Comparison of ENCODE assay signal across 20 mouse cellular contexts in the genomic region with DNA sequence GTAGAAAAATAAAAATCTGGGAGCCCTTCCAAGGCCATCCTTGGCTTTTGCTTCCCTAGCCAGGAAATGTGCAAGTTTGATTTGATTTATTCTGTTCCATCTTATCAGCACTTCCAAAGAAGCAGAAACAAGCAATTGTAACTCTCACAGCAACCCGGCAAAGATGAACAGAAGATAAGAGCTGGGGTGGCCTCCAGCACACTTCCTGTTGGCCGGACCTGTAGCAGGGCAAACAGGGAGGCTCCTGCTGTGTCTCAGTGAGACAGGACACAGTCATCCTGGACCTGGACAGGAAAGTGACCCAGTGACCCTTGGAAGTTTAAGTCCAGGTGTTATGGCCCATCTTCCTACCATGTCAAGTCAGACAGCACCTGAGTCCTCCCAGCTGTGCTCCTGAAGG. TPM values are rescaled to one million over a fixed set of nuclear protein-coding genes. Genes with fewer than 3 reads are reported as not detected.
DNase-seq lines count a peak whose midpoint lies in the region; ATAC-seq and TF ChIP-seq lines count a peak whose summit lies in the region.
"Had no signal": no experiment of that assay in that cellular context is flagged by ENCODE, and none has a peak within 500 bp of the region (broad histone marks: within the 10 kb centered on the region; RNA-seq: fewer than 3 reads in every experiment).

No protein-coding gene starts in this region.

- no peak overlapping the region for H3K4me3 ChIP-seq in lung, embryonic 16.5 days (ENCODE audit: low read length)
- H3K4me3 ChIP-seq in forebrain, embryonic 12.5 days (replicated peaks): no peak overlapping the region
- no peak overlapping the region for H3K4me3 ChIP-seq in midbrain, postnatal 0 days (ENCODE audit: low read depth, low read length)
- H3K4me3 ChIP-seq: hindbrain, embryonic 12.5 days; limb, embryonic 10.5 days; megakaryocyte, embryonic 14.5 days; neural tube, embryonic 13.5 days had no signal

- no peak for TF ChIP-seq CTCF in midbrain, postnatal 0 days (IDR thresholded peaks at IDR 0.05)

- H3K9me3 ChIP-seq in lung, embryonic 16.5 days (ENCODE audit: control insufficient read depth, low read length): no peaks in the 10 kb centered on the region
- H3K9me3 ChIP-seq in forebrain, embryonic 12.5 days: no peaks in the 10 kb centered on the region
- no peaks in the 10 kb centered on the region for H3K9me3 ChIP-seq in midbrain, postnatal 0 days (ENCODE audit: low read length)
- H3K9me3 ChIP-seq: hindbrain, embryonic 12.5 days; limb, embryonic 10.5 days; megakaryocyte, embryonic 14.5 days; neural tube, embryonic 13.5 days had no signal

- H3K36me3 ChIP-seq in lung, embryonic 16.5 days (ENCODE audit: control insufficient read depth, insufficient read depth, low read length): no peaks in the 10 kb centered on the region
- H3K36me3 ChIP-seq in forebrain, embryonic 12.5 days (replicated peaks): no peaks in the 10 kb centered on the region
- no peaks in the 10 kb centered on the region for H3K36me3 ChIP-seq in midbrain, postnatal 0 days (ENCODE audit: insufficient read depth, low read length)
- H3K36me3 ChIP-seq: hindbrain, embryonic 12.5 days; limb, embryonic 10.5 days; neural tube, embryonic 13.5 days had no signal

- DNase-seq in adrenal gland, adult (ENCODE audit: inconsistent age in 2 of 2, low spot score in 1 of 2): peak; percentile 57 to 78
- DNase-seq in adrenal gland, postnatal 4 days (ENCODE audit: low spot score in 2 of 2): no peak
- DNase-seq in urinary bladder, postnatal 14 days (ENCODE audit: low spot score): peak; percentile 29
- DNase-seq in urinary bladder, postnatal 4 days (ENCODE audit: low spot score in 2 of 2): no peak
- DNase-seq in cerebellum, adult 8-10 months: no peak
- DNase-seq in midbrain, postnatal 0 days (ENCODE audit: low spot score): no peak
- DNase-seq: cerebellum, adult 9-10 months; embryo, embryonic 11 days; retina, postnatal 1 day; thymus, adult 18-20 months had no signal

- 0 out of 2 replicates have a peak, but pooled peaks have one; percentile 39 for ATAC-seq in lung, embryonic 16.5 days (ENCODE audit: low read depth)
- no peak for ATAC-seq in forebrain, embryonic 12.5 days (ENCODE audit: low FRiP score)
- no peak for ATAC-seq in midbrain, postnatal 0 days (ENCODE audit: low FRiP score)
- ATAC-seq: forebrain, embryonic 14.5 days; intestine, postnatal 0 days had no signal

- no peak overlapping the region for H3K9ac ChIP-seq in lung, embryonic 16.5 days (ENCODE audit: low read length)
- H3K9ac ChIP-seq in forebrain, embryonic 12.5 days: no peak overlapping the region
- no peak overlapping the region for H3K9ac ChIP-seq in midbrain, postnatal 0 days (replicated peaks; ENCODE audit: low read length, poor library complexity, severe bottlenecking)
- H3K9ac ChIP-seq: hindbrain, embryonic 12.5 days; liver, embryonic 14.5 days; neural tube, embryonic 13.5 days had no signal

- 13% methylated on average over 2 of the region's 2 CpGs for WGBS in lung, embryonic 16.5 days
- 70% methylated on average over 2 of the region's 2 CpGs for WGBS in forebrain, embryonic 12.5 days
- 67% methylated on average over 2 of the region's 2 CpGs for WGBS in midbrain, postnatal 0 days

- no peak overlapping the region for H3K27ac ChIP-seq in lung, embryonic 16.5 days (ENCODE audit: low read length)
- no peak overlapping the region for H3K27ac ChIP-seq in forebrain, embryonic 12.5 days
- no peak overlapping the region for H3K27ac ChIP-seq in midbrain, postnatal 0 days (ENCODE audit: low read depth, low read length)
- H3K27ac ChIP-seq: hindbrain, embryonic 12.5 days; limb, embryonic 10.5 days; liver, embryonic 14.5 days; neural tube, embryonic 13.5 days had no signal

- peaks cover 19% of the 10 kb centered on the region for H3K4me1 ChIP-seq in lung, embryonic 16.5 days (replicated peaks; ENCODE audit: control insufficient read depth, insufficient read depth, low read length)
- H3K4me1 ChIP-seq in forebrain, embryonic 12.5 days: no peaks in the 10 kb centered on the region
- H3K4me1 ChIP-seq in midbrain, postnatal 0 days (ENCODE audit: insufficient read depth, low read length): no peaks in the 10 kb centered on the region
- H3K4me1 ChIP-seq: hindbrain, embryonic 12.5 days; limb, embryonic 10.5 days; neural tube, embryonic 13.5 days had no signal

- H3K4me2 ChIP-seq in lung, embryonic 16.5 days (ENCODE audit: low read depth, low read length): no peak overlapping the region
- H3K4me2 ChIP-seq in forebrain, embryonic 12.5 days: no peak overlapping the region
- no peak overlapping the region for H3K4me2 ChIP-seq in midbrain, postnatal 0 days (ENCODE audit: low read depth, low read length, poor library complexity, severe bottlenecking)
- H3K4me2 ChIP-seq: hindbrain, embryonic 12.5 days; neural tube, embryonic 13.5 days had no signal

- no peaks in the 10 kb centered on the region for H3K27me3 ChIP-seq in lung, embryonic 16.5 days (ENCODE audit: control insufficient read depth, insufficient read depth, low read depth, low read length)
- peaks cover 4% of the 10 kb centered on the region; the same call in 1 of the 2 replicates for H3K27me3 ChIP-seq in forebrain, embryonic 12.5 days
- no peaks in the 10 kb centered on the region for H3K27me3 ChIP-seq in midbrain, postnatal 0 days (ENCODE audit: insufficient read depth, low read length)
- H3K27me3 ChIP-seq: hindbrain, embryonic 12.5 days; neural tube, embryonic 13.5 days had no signal

RNA-seq across cellular contexts. Expression of a gene that starts 58.6 kb away (rescaled TPM):
- 10 to 100 TPM; 66.2 to 68.0 TPM for total RNA-seq in adrenal gland, postnatal 4 days (2021)
- 130 and 134 TPM in 2 replicates for polyA plus RNA-seq in lung, embryonic 16.5 days (2015; fragmentation: Nextera tagmentation; extraction: Ambion mirVana)
- 24.4 and 24.7 TPM in 2 replicates for polyA plus RNA-seq in forebrain, embryonic 12.5 days (2016; fragmentation: Nextera tagmentation; extraction: Ambion mirVana)
- 139 and 181 TPM in 2 replicates for total RNA-seq in midbrain, postnatal 0 days (2014; rRNA removed)
- 115 and 137 TPM in 2 replicates for polyA plus RNA-seq in midbrain, postnatal 0 days (2015; fragmentation: Nextera tagmentation; extraction: Ambion mirVana)
- total RNA-seq: CH12.LX had no signal

Comparison
In these comparisons a context has a peak if more than half of its experiments do, and no peak if none do; other contexts are left out.
1. DNase-seq: peak in adrenal gland, adult (2 of 2) and urinary bladder, postnatal 14 days (single experiment); none in adrenal gland, postnatal 4 days (0 of 2), urinary bladder, postnatal 4 days (0 of 2), cerebellum, adult 8-10 months (single experiment) and midbrain, postnatal 0 days (single experiment).